Mouse (Mus musculus) liver, embryonic 16.5 days (tissue): ENCODE data around the gene Mvd. TPM values are rescaled to one million over a fixed set of nuclear protein-coding genes. Genes with fewer than 3 reads are reported as not detected.

Experiments used
- ATAC-seq: fragments of 200-750 bp; cut with Nextera tagmentation; 2 replicates; pipeline ENCODE4 v1.8.0; 2017; ENCODE audit warnings: low read depth, mild to moderate bottlenecking, moderate number of reproducible peaks, moderate library complexity
- H3K27ac ChIP-seq: fragments of 300-500 bp; sonication (generic); 2 replicates; pipeline ENCODE4 v1.5.1; 2014; ENCODE audit warnings: mild to moderate bottlenecking, low read length
- H3K27me3 ChIP-seq: fragments of 300-500 bp; sonication (generic); 2 replicates; pipeline ENCODE4 v1.6.1; 2014; ENCODE audit warnings: low read depth, low read length, mixed read lengths; ENCODE audit not compliant: control insufficient read depth, insufficient read depth
- H3K36me3 ChIP-seq: fragments of 300-500 bp; sonication (generic); 2 replicates; pipeline ENCODE4 v1.6.1; 2014; ENCODE audit warnings: mild to moderate bottlenecking; ENCODE audit not compliant: control insufficient read depth, insufficient read depth
- H3K4me1 ChIP-seq: fragments of 300-500 bp; sonication (generic); 2 replicates; pipeline ENCODE4 v1.6.1; 2014; ENCODE audit warnings: low read depth, low read length, mixed read lengths; ENCODE audit not compliant: control insufficient read depth
- H3K4me2 ChIP-seq: fragments of 300-500 bp; sonication (generic); 2 replicates; pipeline ENCODE4 v1.6.1; 2014; ENCODE audit warnings: low read depth, low read length, mixed read lengths
- H3K4me3 ChIP-seq: fragments of 300-500 bp; sonication (generic); 2 replicates; pipeline ENCODE4 v1.5.1; 2014; ENCODE audit warnings: low read depth, mild to moderate bottlenecking, low read length
- H3K9ac ChIP-seq: fragments of 300-500 bp; sonication (generic); 2 replicates; pipeline ENCODE4 v1.6.1; 2014; ENCODE audit warnings: low read depth, low read length
- H3K9me3 ChIP-seq: fragments of 300-500 bp; sonication (generic); replicated peaks from 2 replicates; pipeline ENCODE4 v1.6.1; 2016; ENCODE audit warnings: low read length; ENCODE audit not compliant: control insufficient read depth
- WGBS: fragments of 180-500 bp; shearing (Covaris S2); extraction: QIAGEN DNeasy Blood & Tissue Kit; methylation state at CpG from one replicate; pipeline ENCODE4 v1.1.7; 2014; ENCODE audit not compliant: insufficient replicate concordance; 5-methylcytosine and 5-hydroxymethylcytosine counted together
- polyA plus RNA-seq: library from polyadenylated mRNA; unstranded; fragments of >200 nt; fragmentation: Nextera tagmentation; extraction: Ambion mirVana; gene quantifications from 2 replicates; pipeline ENCODE4 v1.2.1, GENCODE M21; 2015

Gene Mvd
- polyA plus RNA-seq, 1 experiment from 2014 or later, result 23.2 TPM

DNA sequence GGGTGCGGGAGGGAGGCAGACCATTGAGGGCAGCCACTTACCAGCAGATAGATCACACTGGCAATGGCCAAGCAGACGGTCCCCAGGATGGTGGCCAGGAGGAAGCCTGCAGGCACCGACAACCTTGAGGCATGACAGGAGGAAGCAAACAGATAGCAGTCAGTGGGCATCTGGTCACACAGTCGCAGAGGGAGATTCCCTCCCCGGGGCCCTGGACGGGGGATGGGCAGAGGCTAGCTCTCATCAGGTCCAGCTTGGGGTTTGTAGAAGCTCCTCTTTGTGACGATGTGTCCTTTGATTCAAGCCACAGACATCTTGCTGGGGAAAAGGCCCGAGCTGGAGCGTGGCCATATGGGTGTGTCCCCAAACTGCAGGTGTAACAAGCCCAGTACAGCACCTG, 17.1 kb downstream of the Mvd start:
- H3K36me3 ChIP-seq, result no peaks in the 10 kb centered on the region

DNA sequence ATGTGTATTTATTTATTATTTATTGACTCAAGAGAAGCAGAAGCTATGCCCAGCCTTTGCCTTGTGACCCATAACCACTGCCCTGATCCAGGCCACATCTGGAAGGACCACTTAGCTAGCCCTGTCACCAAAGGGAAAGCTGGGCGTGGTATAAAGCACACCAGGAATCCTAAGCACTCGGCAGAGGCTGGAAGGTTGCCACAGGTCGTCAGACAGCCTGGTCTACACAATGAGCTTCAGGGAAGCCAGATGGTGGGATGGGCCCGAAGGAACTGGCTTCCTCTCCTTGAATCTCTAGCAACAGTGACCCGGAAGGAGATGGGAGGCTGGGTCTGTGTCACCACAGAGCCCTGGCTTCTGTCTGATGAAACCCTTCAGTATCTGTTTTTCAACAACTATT, 19.6 kb downstream of the Mvd start:
- Histone ChIP-seq H3K9me3 (no peaks in the 10 kb centered on the region), H3K27ac (no peak overlapping the region), H3K36me3 (no peaks in the 10 kb centered on the region), H3K27me3 (no peaks in the 10 kb centered on the region), H3K4me1 (no peaks in the 10 kb centered on the region), H3K9ac (no peak overlapping the region), H3K4me2 (no peak overlapping the region), H3K4me3 (no peak overlapping the region)
- ATAC-seq, result no peak
- 64% methylated on average over 5 of the region's 5 CpGs for WGBS

More for the DNA sequence above, 17.1 kb downstream of the Mvd start:
- Histone ChIP-seq H3K27me3 (no peaks in the 10 kb centered on the region), H3K9me3 (no peaks in the 10 kb centered on the region), H3K4me3 (no peak overlapping the region), H3K9ac (no peak overlapping the region), H3K4me1 (peaks cover 4% of the 10 kb centered on the region), H3K4me2 (no peak overlapping the region), H3K27ac (no peak overlapping the region)
- 49% methylated on average over 9 of the region's 9 CpGs for WGBS
- no peak; the same call in 1 of the 2 replicates for ATAC-seq

DNA sequence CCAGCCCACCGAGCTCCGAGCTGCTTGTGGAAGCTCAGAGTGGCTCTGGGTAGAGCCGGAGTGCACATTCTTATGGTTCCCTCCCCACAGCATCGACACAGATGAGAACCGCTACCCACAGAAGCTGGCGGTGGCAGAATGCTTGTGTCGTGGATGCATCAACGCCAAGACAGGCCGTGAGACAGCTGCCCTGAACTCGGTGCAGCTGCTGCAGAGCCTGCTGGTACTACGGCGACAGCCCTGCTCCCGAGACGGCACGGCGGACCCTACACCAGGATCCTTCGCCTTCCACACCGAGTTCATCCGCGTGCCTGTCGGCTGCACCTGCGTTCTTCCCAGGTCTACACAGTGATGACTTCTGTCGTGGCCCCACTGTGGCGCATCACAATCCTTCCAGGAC, 20.0 kb downstream of the Mvd start:
- ATAC-seq, result no peak
- 0 out of 2 replicates have a peak, but pooled peaks cover 2% of the 10 kb centered on the region for H3K36me3 ChIP-seq
- H3K9me3 ChIP-seq, result no peaks in the 10 kb centered on the region
- H3K27me3 ChIP-seq, result no peaks in the 10 kb centered on the region
- 87% methylated on average over 24 of the region's 24 CpGs for WGBS
- no peaks in the 10 kb centered on the region for H3K4me1 ChIP-seq
- no peak overlapping the region for H3K4me3 ChIP-seq
- no peak overlapping the region for H3K9ac ChIP-seq
- no peak overlapping the region for H3K27ac ChIP-seq
- no peak overlapping the region for H3K4me2 ChIP-seq

DNA sequence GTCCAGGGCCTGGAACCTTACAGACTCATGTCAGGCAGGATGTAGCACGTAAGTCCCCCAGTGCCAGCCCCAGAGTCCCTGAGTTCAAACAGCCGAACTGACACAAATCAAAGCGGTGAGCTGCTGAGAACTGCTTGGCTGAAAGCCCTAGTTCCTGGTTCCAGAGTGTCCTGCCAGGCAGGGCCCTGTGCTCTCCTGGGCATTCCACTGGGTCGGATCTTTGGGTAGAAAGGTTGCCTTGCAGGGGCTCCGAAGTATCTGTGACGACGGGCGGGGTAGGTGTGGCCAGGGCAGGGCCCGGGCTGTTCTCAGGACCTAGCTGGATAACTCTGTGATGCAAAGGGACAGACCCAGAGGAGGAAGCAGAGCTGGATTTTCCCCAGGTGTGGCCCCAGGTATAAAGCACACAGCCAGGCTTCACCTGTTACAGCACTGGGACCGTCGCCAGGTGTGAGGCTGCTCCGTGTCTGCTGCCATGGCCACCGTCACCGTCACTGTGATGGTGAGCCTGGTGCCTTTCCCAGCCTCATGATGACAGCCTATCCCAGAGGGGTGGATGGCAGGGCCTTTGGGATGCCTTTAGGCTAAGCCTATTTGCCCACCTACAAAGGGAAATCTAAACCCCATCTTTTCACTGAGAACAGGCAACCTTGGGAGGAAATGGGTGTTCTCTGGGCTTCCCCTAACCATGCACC, 21.7 kb downstream of the Mvd start, which contains the start of gene Il17c:
Gene Il17c (plus strand): TSS at position 645 of the 695 bp plus-strand sequence.
- Histone ChIP-seq H3K27me3 (no peaks in the 10 kb centered on the region), H3K9ac (no peak within 1 kb of the TSS), H3K4me2 (no peak within 1 kb of the TSS), H3K9me3 (no peaks in the 10 kb centered on the region), H3K27ac (no peak within 1 kb of the TSS), H3K4me3 (no peak within 1 kb of the TSS), H3K4me1 (no peaks in the 10 kb centered on the region), H3K36me3 (peaks cover 10% of the 10 kb centered on the region)
- WGBS, result 69% methylated on average over 14 of the region's 14 CpGs
- ATAC-seq, result no peak

DNA sequence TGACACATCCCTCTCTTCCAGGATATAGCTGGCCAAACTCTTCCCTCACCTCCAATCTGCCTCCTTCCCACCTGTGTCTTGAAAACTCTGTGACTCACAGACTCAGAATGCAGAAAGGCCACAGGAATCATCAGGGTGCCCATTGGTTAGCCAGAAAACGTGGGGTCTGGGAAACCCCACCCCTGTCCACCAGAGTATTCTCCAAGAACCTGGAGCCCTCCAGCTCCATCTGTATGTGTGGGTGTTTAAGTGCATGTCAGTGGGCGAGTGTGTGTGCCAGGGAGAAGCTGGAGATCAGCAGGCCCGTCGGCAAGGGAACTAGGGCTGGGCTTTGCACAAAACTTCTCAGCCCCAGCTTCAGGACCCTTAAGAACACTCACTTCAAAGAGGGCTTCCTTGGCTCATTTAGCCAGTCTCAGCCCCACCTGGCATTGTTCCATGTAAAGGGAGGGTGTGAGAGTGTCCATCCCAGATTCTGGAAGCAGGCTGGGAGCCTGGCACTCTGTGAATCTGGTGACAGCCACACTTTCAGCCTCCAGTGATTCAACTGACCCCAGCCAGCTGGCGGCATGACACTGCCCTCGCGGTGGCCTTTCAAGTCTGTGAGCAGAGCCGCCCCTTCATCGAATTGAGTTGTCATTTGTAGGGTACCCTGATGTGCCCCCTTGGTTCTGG, 23.2 kb downstream of the Mvd start:
- no peak overlapping the region for H3K4me3 ChIP-seq
- H3K27me3 ChIP-seq, result no peaks in the 10 kb centered on the region
- no peak for ATAC-seq
- no peaks in the 10 kb centered on the region for H3K9me3 ChIP-seq
- peaks cover 18% of the 10 kb centered on the region for H3K36me3 ChIP-seq
- no peak overlapping the region for H3K27ac ChIP-seq
- no peaks in the 10 kb centered on the region for H3K4me1 ChIP-seq
- H3K9ac ChIP-seq, result no peak overlapping the region
- 65% methylated on average over 9 of the region's 9 CpGs for WGBS
- H3K4me2 ChIP-seq, result no peak overlapping the region

DNA sequence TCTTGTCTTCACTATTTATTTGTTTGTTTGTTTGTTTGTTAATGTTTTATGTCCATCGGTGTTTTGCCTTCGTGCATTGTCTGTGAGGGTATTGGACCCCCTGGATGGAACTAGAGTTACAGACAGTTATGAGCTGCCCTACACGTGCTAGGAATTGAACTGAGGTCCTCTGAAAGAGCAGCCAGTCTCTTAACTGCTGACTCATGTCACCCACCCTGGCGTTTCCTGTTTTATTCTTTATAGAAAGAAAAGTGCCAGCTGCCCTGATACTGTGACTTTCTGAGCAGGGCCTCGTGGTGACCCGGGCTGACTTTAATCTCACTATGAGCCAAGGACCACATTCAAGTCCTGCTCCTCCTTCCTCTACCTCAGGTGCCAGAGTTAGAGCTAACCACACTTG, 27.7 kb downstream of the Mvd start:
- Histone ChIP-seq H3K4me1 (no peaks in the 10 kb centered on the region), H3K4me2 (no peak overlapping the region), H3K9me3 (no peaks in the 10 kb centered on the region), H3K9ac (no peak overlapping the region), H3K27ac (no peak overlapping the region), H3K27me3 (no peaks in the 10 kb centered on the region), H3K36me3 (peaks cover 49% of the 10 kb centered on the region), H3K4me3 (no peak overlapping the region)
- ATAC-seq, result no peak
- WGBS, result 46% methylated on average over 6 of the region's 6 CpGs

DNA sequence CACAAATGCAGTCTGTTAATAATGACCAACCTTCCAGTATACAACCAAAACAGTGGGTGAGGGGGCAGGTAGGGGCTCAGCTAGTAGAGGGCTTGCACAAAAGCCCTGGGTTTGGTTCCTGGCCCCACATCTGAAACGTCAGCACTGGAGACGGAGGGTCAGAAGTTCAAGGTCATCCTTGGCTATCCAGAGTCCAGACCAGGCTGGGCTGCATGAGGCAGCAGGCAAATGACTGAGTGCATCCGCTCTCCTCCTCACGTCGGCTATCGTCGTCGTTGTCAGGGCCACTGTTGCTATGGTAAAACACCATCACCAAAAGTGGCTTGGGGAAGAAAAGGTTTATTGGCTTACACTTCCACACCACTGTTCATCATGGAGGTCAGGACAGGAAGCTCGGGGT, 28.9 kb downstream of the Mvd start:
- Histone ChIP-seq H3K27ac (no peak overlapping the region), H3K4me3 (no peak overlapping the region), H3K27me3 (no peaks in the 10 kb centered on the region), H3K4me2 (no peak overlapping the region), H3K4me1 (no peaks in the 10 kb centered on the region), H3K9ac (no peak overlapping the region), H3K9me3 (no peaks in the 10 kb centered on the region), H3K36me3 (peaks cover 61% of the 10 kb centered on the region)
- no peak for ATAC-seq
- 78% methylated on average over 9 of the region's 9 CpGs for WGBS

DNA sequence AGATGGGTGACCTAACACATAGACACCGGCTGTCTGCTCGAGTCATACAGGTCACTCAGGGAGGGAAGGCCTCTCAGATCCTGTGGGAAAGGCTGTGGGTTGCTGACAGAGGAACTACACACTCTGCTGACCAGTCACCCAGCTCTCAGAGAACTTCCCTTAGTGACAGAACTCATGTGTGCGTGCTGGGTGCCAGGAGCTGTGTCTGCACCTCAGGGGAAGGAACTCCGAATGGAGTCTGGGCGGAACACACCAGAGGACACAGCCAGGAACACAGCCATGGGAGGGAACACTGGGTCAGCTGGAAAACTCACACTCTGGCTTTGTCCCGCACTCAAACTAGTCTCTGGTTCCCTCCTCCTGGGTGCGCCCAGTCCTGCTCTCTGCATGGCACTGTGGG, 35.5 kb downstream of the Mvd start:
- WGBS, result 93% methylated on average over 7 of the region's 7 CpGs
- no peak overlapping the region for H3K9ac ChIP-seq
- no peaks in the 10 kb centered on the region for H3K27me3 ChIP-seq
- H3K4me2 ChIP-seq, result no peak overlapping the region
- no peak overlapping the region for H3K4me3 ChIP-seq
- no peak overlapping the region for H3K27ac ChIP-seq
- no peaks in the 10 kb centered on the region for H3K9me3 ChIP-seq
- 0 out of 2 replicates have a peak, but pooled peaks have one; percentile 6 for ATAC-seq
- H3K36me3 ChIP-seq, result peaks cover 69% of the 10 kb centered on the region
- H3K4me1 ChIP-seq, result peaks cover 10% of the 10 kb centered on the region

DNA sequence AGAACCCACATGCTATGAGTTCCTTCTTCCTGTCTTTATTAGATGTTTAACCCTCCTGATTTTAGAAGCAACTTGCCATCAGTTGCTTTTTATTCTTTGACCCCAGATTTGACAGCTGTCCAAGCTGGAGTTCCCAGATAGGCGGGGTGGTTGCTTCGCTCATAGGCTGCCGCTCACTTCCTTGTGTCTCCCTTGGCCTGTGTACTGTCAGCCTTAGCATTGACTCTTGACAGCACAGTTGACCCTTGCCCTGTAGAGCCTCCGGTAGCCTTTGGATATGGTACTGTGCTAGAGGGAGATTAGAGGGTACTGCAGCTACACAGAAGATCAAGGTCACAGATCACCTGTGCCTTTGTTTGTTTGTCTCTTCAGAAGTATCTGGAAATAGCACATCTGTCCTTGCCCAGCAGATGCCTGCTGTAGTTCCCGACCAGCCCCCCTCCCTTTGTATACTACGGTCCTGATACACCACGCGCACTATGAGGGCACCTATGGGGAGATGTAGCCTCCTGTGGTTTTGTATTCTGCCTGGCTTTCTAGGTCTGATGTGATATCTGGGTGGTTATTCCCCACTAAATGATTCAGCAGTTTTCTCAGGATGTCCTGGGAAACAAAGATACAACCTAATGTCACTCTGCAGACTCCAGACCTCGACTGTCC, 37.9 kb downstream of the Mvd start:
- WGBS, result 31% methylated on average over 9 of the region's 9 CpGs

More for the DNA sequence above, 37.9 kb downstream of the Mvd start:
- ATAC-seq, result peak; percentile 61
- H3K9me3 ChIP-seq, result no peaks in the 10 kb centered on the region
- no peak overlapping the region for H3K27ac ChIP-seq
- no peak overlapping the region for H3K4me2 ChIP-seq
- H3K4me3 ChIP-seq, result no peak overlapping the region
- no peak overlapping the region for H3K9ac ChIP-seq
- peaks cover 65% of the 10 kb centered on the region for H3K36me3 ChIP-seq
- H3K4me1 ChIP-seq, result peaks cover 10% of the 10 kb centered on the region
- no peaks in the 10 kb centered on the region for H3K27me3 ChIP-seq
